Mouse (Mus musculus): ENCODE data around the gene Vmn1r21. TPM values are rescaled to one million over a fixed set of nuclear protein-coding genes. Genes with fewer than 3 reads are reported as not detected.
"Not testable (repeated sequence)": the region's sequence is repeated elsewhere in the genome, so short reads cannot be mapped to it uniquely, and the experiment has no call there.

Vmn1r21 gene
- polyA plus RNA-seq (2015; fragmentation: Nextera tagmentation; extraction: Ambion mirVana), result not detected in 2 replicates

GRCm38 (mm10) chr6:57850286-57850685, at the start of gene Vmn1r21:
TSS of gene Vmn1r21 (minus strand) at chr6:57850343.
- Histone ChIP-seq H3K36me3 (replicated peaks) (no peaks in the 10 kb centered on the region), H3K27me3 (replicated peaks) (no peaks in the 10 kb centered on the region), H3K4me1 (no peaks in the 10 kb centered on the region), H3K4me3 (no peak within 1 kb of the TSS), H3K27ac (no peak within 1 kb of the TSS), H3K9ac (no peak within 1 kb of the TSS), H3K9me3 (no peaks in the 10 kb centered on the region), H3K4me2 (no peak within 1 kb of the TSS)
- ATAC-seq (replicated peaks), result no peak
- whole genome bisulfite sequencing, result 75% methylated on average over 1 of the region's 1 CpGs

- H3K9ac ChIP-seq, result no peak overlapping the region
These were observed 9.2 kb upstream of the Vmn1r21 start for GRCm38 (mm10) chr6:57859043-57860042.

GRCm38 (mm10) chr6:57851177-57851576, 1.0 kb upstream of the Vmn1r21 start:
- not testable (repeated sequence) for H3K4me1 ChIP-seq; ATAC-seq (replicated peaks); H3K27me3 ChIP-seq (replicated peaks); H3K27ac ChIP-seq; H3K9me3 ChIP-seq; H3K9ac ChIP-seq; H3K4me3 ChIP-seq; H3K36me3 ChIP-seq (replicated peaks); H3K4me2 ChIP-seq
- WGBS, result 91% methylated on average over 5 of the region's 5 CpGs

More at GRCm38 (mm10) chr6:57859043-57860042, 9.2 kb upstream of the Vmn1r21 start:
- H3K36me3 ChIP-seq (replicated peaks), result no peaks in the 10 kb centered on the region
- peak; percentile 96 for ATAC-seq (replicated peaks)
- WGBS, result 51% methylated on average over 6 of the region's 6 CpGs
- no peak overlapping the region for H3K4me3 ChIP-seq
- H3K27me3 ChIP-seq (replicated peaks), result no peaks in the 10 kb centered on the region
- peaks cover 3% of the 10 kb centered on the region; the same call in 1 of the 2 replicates for H3K4me1 ChIP-seq
- H3K4me2 ChIP-seq, result peak overlapping the region; percentile 37
- H3K27ac ChIP-seq, result no peak overlapping the region
- H3K9me3 ChIP-seq, result no peaks in the 10 kb centered on the region

- no peak for ATAC-seq (replicated peaks)
- no peaks in the 10 kb centered on the region for H3K4me1 ChIP-seq
- no peak overlapping the region for H3K4me3 ChIP-seq
- H3K27ac ChIP-seq, result no peak overlapping the region
- H3K9me3 ChIP-seq, result no peaks in the 10 kb centered on the region
- H3K9ac ChIP-seq, result no peak overlapping the region
- no peaks in the 10 kb centered on the region for H3K27me3 ChIP-seq (replicated peaks)
- no peak overlapping the region for H3K4me2 ChIP-seq
- 71% methylated on average over 2 of the region's 2 CpGs for WGBS
- no peaks in the 10 kb centered on the region for H3K36me3 ChIP-seq (replicated peaks)
These were observed 10.3 kb downstream of the Vmn1r21 start for GRCm38 (mm10) chr6:57839693-57840408.

GRCm38 (mm10) chr6:57825259-57825715, 24.9 kb downstream of the Vmn1r21 start:
- Histone ChIP-seq H3K36me3 (replicated peaks) (no peaks in the 10 kb centered on the region), H3K4me3 (peak overlapping the region; percentile 76), H3K9me3 (no peaks in the 10 kb centered on the region), H3K4me2 (peak overlapping the region; percentile 67), H3K4me1 (peaks cover 21% of the 10 kb centered on the region), H3K9ac (peak overlapping the region; percentile 99), H3K27ac (peak overlapping the region; percentile 96), H3K27me3 (replicated peaks) (no peaks in the 10 kb centered on the region)
- no peak for ATAC-seq (replicated peaks)
- WGBS, result 3% methylated on average over 5 of the region's 5 CpGs

- Histone ChIP-seq H3K27ac (peak within 1 kb of the TSS; percentile 96), H3K4me2 (peak within 1 kb of the TSS; percentile 67), H3K4me1 (peaks cover 21% of the 10 kb centered on the region), H3K9me3 (no peaks in the 10 kb centered on the region), H3K27me3 (replicated peaks) (no peaks in the 10 kb centered on the region), H3K36me3 (replicated peaks) (no peaks in the 10 kb centered on the region), H3K9ac (peak within 1 kb of the TSS; percentile 99), H3K4me3 (peak within 1 kb of the TSS; percentile 76)
- ATAC-seq (replicated peaks), result peak; percentile 91
- under 1% methylated on average over 86 of the region's 87 CpGs for WGBS
These were observed 25.5 kb downstream of the Vmn1r21 start, which contains the start of gene Vopp1 for GRCm38 (mm10) chr6:57824422-57825258. TSS of gene Vopp1 (minus strand) at chr6:57825159.

- WGBS, result 40% methylated on average over 3 of the region's 3 CpGs
- no peaks in the 10 kb centered on the region for H3K27me3 ChIP-seq (replicated peaks)
- no peak overlapping the region for H3K27ac ChIP-seq
- peak overlapping the region; percentile 41 for H3K4me2 ChIP-seq
- no peak overlapping the region for H3K4me3 ChIP-seq
- no peak overlapping the region for H3K9ac ChIP-seq
- no peaks in the 10 kb centered on the region for H3K9me3 ChIP-seq
- ATAC-seq (replicated peaks), result no peak
- H3K36me3 ChIP-seq (replicated peaks), result no peaks in the 10 kb centered on the region
- H3K4me1 ChIP-seq, result peaks cover 21% of the 10 kb centered on the region
These were observed 26.7 kb downstream of the Vmn1r21 start for GRCm38 (mm10) chr6:57823461-57823860.

GRCm38 (mm10) chr6:57822648-57823410, 27.3 kb downstream of the Vmn1r21 start:
- Histone ChIP-seq H3K9me3 (no peaks in the 10 kb centered on the region), H3K4me1 (peaks cover 21% of the 10 kb centered on the region), H3K27me3 (replicated peaks) (no peaks in the 10 kb centered on the region), H3K27ac (no peak overlapping the region), H3K4me2 (peak overlapping the region; percentile 41), H3K4me3 (peak overlapping the region; percentile 0; the same call in 1 of the 2 replicates), H3K36me3 (replicated peaks) (no peaks in the 10 kb centered on the region), H3K9ac (no peak overlapping the region)
- ATAC-seq (replicated peaks), result peak; percentile 72
- 64% methylated on average over 5 of the region's 5 CpGs for WGBS

GRCm38 (mm10) chr6:57814436-57814940, 35.7 kb downstream of the Vmn1r21 start:
- Histone ChIP-seq H3K27me3 (replicated peaks) (no peaks in the 10 kb centered on the region), H3K9me3 (0 out of 2 replicates have a peak, but pooled peaks cover 3% of the 10 kb centered on the region), H3K4me1 (no peaks in the 10 kb centered on the region), H3K9ac (no peak overlapping the region), H3K27ac (no peak overlapping the region), H3K4me3 (no peak overlapping the region), H3K4me2 (no peak overlapping the region), H3K36me3 (replicated peaks) (no peaks in the 10 kb centered on the region)
- ATAC-seq (replicated peaks), result no peak
- 96% methylated on average over 2 of the region's 2 CpGs for WGBS

GRCm38 (mm10) chr6:57811748-57812730, 38.1 kb downstream of the Vmn1r21 start:
- no peaks in the 10 kb centered on the region for H3K36me3 ChIP-seq (replicated peaks)
- H3K4me3 ChIP-seq, result no peak overlapping the region
- 0 out of 2 replicates have a peak, but pooled peaks cover 8% of the 10 kb centered on the region for H3K9me3 ChIP-seq
- no peak for ATAC-seq (replicated peaks)
- no peak overlapping the region for H3K27ac ChIP-seq
- 94% methylated on average over 3 of the region's 3 CpGs for WGBS
- no peaks in the 10 kb centered on the region for H3K4me1 ChIP-seq
- H3K27me3 ChIP-seq (replicated peaks), result no peaks in the 10 kb centered on the region
- no peak overlapping the region for H3K4me2 ChIP-seq
- H3K9ac ChIP-seq, result no peak overlapping the region

Measured in midbrain, embryonic 15.5 days (tissue).